Mouse (Mus musculus): Measurements from ENCODE around the gene Rnf144a. TPM values are rescaled to one million over a fixed set of nuclear protein-coding genes. Genes with fewer than 3 reads are reported as not detected.
A peak's percentile ranks its signal among the peaks of the same experiment; 100 is the strongest.

Rnf144a gene
- polyA plus RNA-seq, 1 experiment: 128 TPM

- no peak for DNase-seq
- peak; percentile 42 for TF ChIP-seq CTCF (IDR thresholded peaks at IDR 0.05; ENCODE audit: insufficient read depth, low read length)
- no peak for TF ChIP-seq POLR2A (IDR thresholded peaks at IDR 0.05; ENCODE audit: borderline replicate concordance, extremely low read depth, low read depth, low read length)
- 41% methylated on average over 7 of the region's 7 CpGs for WGBS
- 0 out of 2 replicates have a peak, but pooled peaks cover 2% of the 10 kb centered on the region for H3K4me1 ChIP-seq (ENCODE audit: control insufficient read depth, insufficient read depth, low read length)
- no peak overlapping the region for H3K4me3 ChIP-seq (replicated peaks; ENCODE audit: extremely low read depth, low read depth, low read length)
Observed at GRCm38 (mm10) chr12:26277002-26277669, 137.9 kb downstream of the Rnf144a start.

GRCm38 (mm10) chr12:26276556-26276955, 138.5 kb downstream of the Rnf144a start:
- 75% methylated on average over 2 of the region's 2 CpGs for WGBS
- Histone ChIP-seq H3K4me3 (replicated peaks; ENCODE audit: extremely low read depth, low read depth, low read length) (no peak overlapping the region), H3K4me1 (ENCODE audit: control insufficient read depth, insufficient read depth, low read length) (0 out of 2 replicates have a peak, but pooled peaks cover 2% of the 10 kb centered on the region)
- TF ChIP-seq POLR2A (IDR thresholded peaks at IDR 0.05; ENCODE audit: borderline replicate concordance, extremely low read depth, low read depth, low read length) (no peak), CTCF (IDR thresholded peaks at IDR 0.05; ENCODE audit: insufficient read depth, low read length) (no peak)
- DNase-seq: no peak

Other genes starting within 250 kb of the Rnf144a start
- gene Rsad2, start 41.2 kb upstream of the Rnf144a start, polyA plus RNA-seq (2012; rRNA removed): 1.4 and 1.8 TPM in 2 replicates
- gene Cmpk2, start 54.0 kb upstream of the Rnf144a start, polyA plus RNA-seq (2012; rRNA removed): 9.8 and 10.7 TPM in 2 replicates

Measured in lung, adult 2 months (tissue).